Mouse (Mus musculus) hindbrain, embryonic 16.5 days (tissue): ENCODE data around the gene Gclc. TPM values are rescaled to one million over a fixed set of nuclear protein-coding genes. Genes with fewer than 3 reads are reported as not detected.
"Not testable (repeated sequence)": the region's sequence is repeated elsewhere in the genome, so short reads cannot be mapped to it uniquely, and the experiment has no call there.

Source experiments
- ATAC-seq: fragments of 200-750 bp; cut with Nextera tagmentation; 2 replicates; pipeline ENCODE4 v1.8.0; 2017; ENCODE audit warnings: moderate TSS enrichment, moderate library complexity
- H3K27ac ChIP-seq: fragments of 300-500 bp; sonication (generic); 2 replicates; pipeline ENCODE4 v1.5.1; 2014; ENCODE audit warnings: low read depth, mild to moderate bottlenecking, control low read depth, low read length, moderate library complexity
- H3K27me3 ChIP-seq: fragments of 300-500 bp; sonication (generic); replicated peaks from 2 replicates; pipeline ENCODE4 v1.6.1; 2014; ENCODE audit warnings: low read length; ENCODE audit not compliant: control insufficient read depth, insufficient read depth
- H3K36me3 ChIP-seq: fragments of 300-500 bp; sonication (generic); 2 replicates; pipeline ENCODE4 v1.6.1; 2014; ENCODE audit warnings: mild to moderate bottlenecking, low read length, moderate library complexity, mixed read lengths; ENCODE audit not compliant: control insufficient read depth, insufficient read depth
- H3K4me1 ChIP-seq: fragments of 300-500 bp; sonication (generic); 2 replicates; pipeline ENCODE4 v1.6.1; 2014; ENCODE audit warnings: low read depth, low read length; ENCODE audit not compliant: control insufficient read depth, insufficient read depth
- H3K4me2 ChIP-seq: fragments of 300-500 bp; sonication (generic); 2 replicates; pipeline ENCODE4 v1.6.1; 2014; ENCODE audit warnings: mild to moderate bottlenecking, low read length, control low read depth, moderate library complexity
- H3K4me3 ChIP-seq: fragments of 300-500 bp; sonication (generic); 2 replicates; pipeline ENCODE4 v1.5.1; 2014; ENCODE audit warnings: mild to moderate bottlenecking, low read length, control low read depth, moderate library complexity
- H3K9ac ChIP-seq: fragments of 300-500 bp; sonication (generic); 2 replicates; pipeline ENCODE4 v1.6.1; 2014; ENCODE audit warnings: low read depth, mild to moderate bottlenecking, control low read depth, low read length, moderate library complexity
- H3K9me3 ChIP-seq: fragments of 300-500 bp; sonication (generic); 2 replicates; pipeline ENCODE4 v1.6.1; 2014; ENCODE audit warnings: mild to moderate bottlenecking, low read length, moderate library complexity; ENCODE audit not compliant: control insufficient read depth
- WGBS: fragments of 180-500 bp; shearing (Covaris S2); extraction: QIAGEN DNeasy Blood & Tissue Kit; methylation state at CpG from one replicate; pipeline ENCODE4 v1.1.7; 2014; 5-methylcytosine and 5-hydroxymethylcytosine counted together
- polyA plus RNA-seq: library from polyadenylated mRNA; unstranded; fragments of >200 nt; fragmentation: Nextera tagmentation; extraction: Ambion mirVana; gene quantifications from 2 replicates; pipeline ENCODE4 v1.2.1, GENCODE M21; 2015

Gene Gclc
- polyA plus RNA-seq, 1 experiment from 2014 or later = 14.1 TPM

DNA sequence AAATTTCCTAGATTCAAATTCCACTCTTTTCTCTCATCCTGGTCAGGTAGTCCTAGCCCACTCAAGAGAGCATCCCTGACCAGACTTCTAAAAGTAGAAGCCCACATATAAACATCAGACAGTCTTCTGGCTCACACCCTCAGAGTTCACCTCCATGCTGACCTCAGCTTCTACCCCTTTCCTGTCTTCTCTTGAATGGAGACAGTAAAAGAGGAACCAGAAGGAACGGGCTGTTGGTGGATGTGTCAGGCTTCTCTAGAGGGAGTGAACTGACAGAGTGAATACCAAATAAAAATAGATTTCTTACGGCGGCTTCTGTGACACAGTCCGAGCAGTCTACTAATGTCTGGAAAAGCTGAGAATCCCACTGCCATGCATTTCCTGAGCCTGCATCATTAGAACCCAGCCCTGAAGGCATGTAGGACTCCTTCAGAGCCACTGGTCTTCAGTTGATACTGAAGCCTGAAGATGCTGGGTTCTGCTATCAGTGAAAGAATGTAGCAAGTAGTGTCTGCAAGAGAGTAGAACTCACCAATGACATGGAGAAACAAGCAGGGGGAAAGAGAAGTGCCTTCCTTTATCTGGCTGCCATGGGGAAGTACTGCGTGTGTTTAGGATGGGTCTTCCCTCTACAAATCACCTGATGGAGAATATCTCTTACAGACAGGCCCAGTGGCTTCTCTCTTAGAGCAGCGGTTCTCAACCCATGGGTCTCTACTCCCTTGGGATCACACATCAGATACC lies 16.9 kb upstream of the Gclc start:
- H3K9ac ChIP-seq = no peak overlapping the region
- no peak overlapping the region for H3K4me3 ChIP-seq
- H3K4me1 ChIP-seq = no peaks in the 10 kb centered on the region
- no peak for ATAC-seq
- no peak overlapping the region for H3K27ac ChIP-seq
- H3K9me3 ChIP-seq = no peaks in the 10 kb centered on the region
- no peak overlapping the region for H3K4me2 ChIP-seq
- 88% methylated on average over 6 of the region's 6 CpGs for WGBS
- H3K36me3 ChIP-seq = no peaks in the 10 kb centered on the region
- H3K27me3 ChIP-seq = no peaks in the 10 kb centered on the region

DNA sequence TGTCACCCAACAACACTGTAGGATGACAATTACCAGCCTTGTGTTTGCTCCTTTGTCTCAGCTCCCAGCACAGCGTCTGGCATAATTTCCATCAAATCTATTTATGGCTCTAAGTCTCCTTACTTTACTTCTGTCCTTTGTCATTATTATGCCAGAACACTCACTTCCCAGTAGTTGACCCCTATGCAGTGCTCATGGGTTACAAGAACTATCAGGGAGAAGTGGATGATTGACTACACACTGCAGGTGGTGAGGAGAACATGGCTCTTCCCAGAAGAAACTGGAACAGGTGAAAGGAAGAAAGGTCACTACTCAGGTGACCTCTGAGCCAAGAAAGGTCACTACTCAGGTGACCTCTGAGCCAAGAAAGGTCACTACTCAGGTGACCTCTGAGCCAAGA lies 12.9 kb upstream of the Gclc start:
- Histone ChIP-seq H3K27me3 (no peaks in the 10 kb centered on the region), H3K4me2 (no peak overlapping the region), H3K4me3 (no peak overlapping the region), H3K9me3 (no peaks in the 10 kb centered on the region), H3K27ac (no peak overlapping the region), H3K9ac (no peak overlapping the region), H3K36me3 (no peaks in the 10 kb centered on the region), H3K4me1 (no peaks in the 10 kb centered on the region)
- no peak for ATAC-seq
- 59% methylated on average over 1 of the region's 1 CpGs for WGBS

DNA sequence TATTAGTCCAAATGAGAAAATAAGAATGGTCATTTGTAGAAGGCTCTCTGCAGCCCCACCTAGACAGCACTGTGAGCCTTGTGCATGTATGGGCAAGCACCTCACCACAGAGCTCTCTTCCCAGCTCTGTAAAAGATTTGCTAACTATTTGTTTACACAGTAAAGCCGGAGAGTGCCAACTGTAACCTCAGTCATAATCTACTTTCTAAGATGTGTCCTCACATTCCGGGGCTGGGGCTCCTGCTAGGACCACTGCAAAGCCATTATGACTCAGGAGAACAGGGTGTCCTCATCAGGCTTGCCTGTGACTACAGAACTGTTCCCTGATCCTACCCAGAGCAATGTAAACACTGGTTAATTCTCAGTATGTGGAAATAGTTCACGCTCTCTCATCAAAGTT lies 9.5 kb upstream of the Gclc start:
- H3K4me1 ChIP-seq = peaks cover under 1% of the 10 kb centered on the region
- H3K36me3 ChIP-seq = no peaks in the 10 kb centered on the region
- H3K27ac ChIP-seq = no peak overlapping the region
- H3K4me2 ChIP-seq = no peak overlapping the region
- no peak for ATAC-seq
- no peaks in the 10 kb centered on the region for H3K9me3 ChIP-seq
- no peak overlapping the region for H3K4me3 ChIP-seq
- WGBS = 81% methylated on average over 3 of the region's 3 CpGs
- H3K27me3 ChIP-seq = no peaks in the 10 kb centered on the region
- H3K9ac ChIP-seq = no peak overlapping the region

DNA sequence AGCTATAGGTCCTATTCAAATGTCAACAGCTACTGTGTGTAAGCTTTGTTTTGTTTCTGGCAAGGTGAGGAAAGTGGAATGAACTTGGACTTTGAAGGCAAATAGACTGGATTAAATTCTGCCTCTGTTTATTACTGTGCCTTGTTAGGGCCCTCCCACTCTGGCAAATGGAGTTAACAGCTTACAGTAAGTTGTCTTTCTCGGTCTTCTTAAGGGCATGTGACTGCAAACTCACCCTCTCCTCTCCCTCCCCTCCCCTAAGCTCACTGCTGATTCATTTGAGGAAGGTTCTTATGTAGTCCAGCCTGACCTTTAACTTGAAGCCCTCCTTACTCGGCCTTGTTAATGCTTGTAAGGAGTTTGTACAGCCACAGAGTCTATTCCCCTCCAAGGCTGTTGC lies 8.0 kb upstream of the Gclc start:
- Histone ChIP-seq H3K9me3 (no peaks in the 10 kb centered on the region), H3K27ac (no peak overlapping the region), H3K36me3 (no peaks in the 10 kb centered on the region), H3K27me3 (no peaks in the 10 kb centered on the region), H3K4me3 (no peak overlapping the region), H3K4me1 (peaks cover 6% of the 10 kb centered on the region), H3K9ac (no peak overlapping the region), H3K4me2 (no peak overlapping the region)
- ATAC-seq = no peak
- 63% methylated on average over 2 of the region's 2 CpGs for WGBS

DNA sequence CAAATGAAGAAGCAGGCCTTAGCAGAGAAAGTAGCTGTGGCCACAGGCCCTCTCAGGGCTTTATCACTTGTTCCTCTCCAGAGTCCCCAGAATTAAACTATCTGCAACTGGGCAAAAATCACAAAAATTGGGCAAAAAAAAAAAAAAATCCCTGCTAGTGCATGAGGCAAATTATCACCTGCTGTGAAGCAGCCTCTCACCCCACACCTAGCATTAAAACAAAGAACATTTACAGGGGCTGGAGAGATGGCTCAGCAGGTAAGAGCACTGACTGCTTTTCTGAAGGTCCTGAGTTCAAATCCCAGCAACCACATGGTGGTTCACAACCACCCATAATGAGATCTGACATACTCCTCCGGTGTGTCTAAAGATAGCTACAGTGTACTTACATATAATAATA lies 6.0 kb upstream of the Gclc start:
- H3K27ac ChIP-seq, H3K4me2 ChIP-seq, H3K4me1 ChIP-seq, H3K9ac ChIP-seq, H3K9me3 ChIP-seq, H3K27me3 ChIP-seq, ATAC-seq, H3K4me3 ChIP-seq, H3K36me3 ChIP-seq: not testable (repeated sequence)
- WGBS = 100% methylated on average over 1 of the region's 1 CpGs

DNA sequence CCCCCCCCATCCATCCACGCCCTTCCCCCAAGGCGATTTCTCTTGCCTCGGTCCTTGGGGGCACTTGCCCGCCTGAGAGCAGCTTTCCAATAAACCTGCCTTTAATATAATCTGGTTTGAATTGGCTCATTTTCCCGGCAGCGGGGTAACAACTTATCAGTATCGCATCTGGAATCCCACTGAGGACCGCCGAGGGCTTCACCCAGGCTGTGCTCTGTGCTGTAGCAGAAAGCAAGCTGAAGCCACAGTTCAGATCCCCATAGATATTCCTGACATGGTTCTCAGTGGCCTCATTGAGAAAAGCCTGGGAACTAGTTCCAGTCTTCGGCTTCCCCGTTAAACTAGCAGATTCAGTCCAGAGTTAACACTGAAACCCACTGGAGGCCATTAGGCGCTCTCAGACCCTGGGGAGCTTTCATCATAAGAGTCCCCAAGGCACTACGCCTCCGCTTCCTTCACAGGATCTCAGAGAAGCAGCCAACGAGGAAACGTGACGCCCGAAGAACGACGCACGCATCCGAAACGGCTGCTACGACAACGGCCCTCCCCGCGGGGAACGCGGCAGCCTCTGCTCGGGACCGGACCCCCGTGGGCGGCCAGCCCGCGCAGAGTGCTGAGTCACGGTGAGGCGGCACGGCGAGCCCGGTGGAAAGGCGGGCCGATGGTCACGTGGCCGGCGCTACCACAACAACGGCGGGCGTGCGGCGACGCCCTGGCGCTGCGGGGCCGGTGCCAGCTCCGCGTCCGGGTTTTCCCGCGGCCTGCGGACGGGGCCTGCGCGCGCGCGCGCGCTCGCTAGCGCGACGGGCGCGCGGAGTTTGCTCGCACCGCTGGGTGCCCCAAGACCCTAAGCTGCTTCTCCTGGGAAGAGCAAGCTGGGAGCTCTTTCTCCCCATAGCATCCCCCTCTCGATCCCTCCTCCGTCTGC lies 3.9 kb upstream of the Gclc start:
- under 1% methylated on average over 65 of the region's 79 CpGs for WGBS
- Histone ChIP-seq H3K4me1 (peaks cover 8% of the 10 kb centered on the region), H3K36me3 (no peaks in the 10 kb centered on the region), H3K27ac (peak overlapping the region; percentile 90), H3K9me3 (no peaks in the 10 kb centered on the region), H3K4me3 (peak overlapping the region; percentile 80), H3K9ac (peak overlapping the region; percentile 74), H3K27me3 (no peaks in the 10 kb centered on the region), H3K4me2 (peak overlapping the region; percentile 86)
- peak; percentile 92 for ATAC-seq

DNA sequence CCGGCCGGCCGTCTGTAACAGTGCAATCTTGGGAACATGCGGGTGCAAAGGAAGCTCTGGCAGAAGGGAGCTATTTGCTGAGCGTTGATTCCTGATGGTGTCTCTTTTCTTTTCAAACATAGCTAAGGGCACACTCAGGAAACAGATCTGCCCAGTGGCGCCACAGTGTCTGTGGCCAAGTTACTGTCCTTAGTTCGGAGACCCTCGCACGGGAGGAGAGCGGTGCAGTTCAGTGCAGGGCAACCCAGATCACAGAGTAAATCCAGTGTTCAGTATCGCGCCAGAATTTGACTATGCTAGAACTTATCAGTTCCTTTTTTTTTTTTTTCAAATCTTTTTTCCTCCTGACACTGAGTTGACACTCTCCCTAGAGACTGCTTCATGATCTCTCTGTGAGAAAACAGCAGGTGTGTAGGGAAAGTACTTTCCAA lies 3.2 kb upstream of the Gclc start:
- Histone ChIP-seq H3K9me3 (no peaks in the 10 kb centered on the region), H3K36me3 (no peaks in the 10 kb centered on the region), H3K4me2 (peak overlapping the region; percentile 86), H3K27ac (peak overlapping the region; percentile 90), H3K9ac (peak overlapping the region; percentile 74), H3K27me3 (no peaks in the 10 kb centered on the region), H3K4me1 (peaks cover 14% of the 10 kb centered on the region), H3K4me3 (peak overlapping the region; percentile 80)
- WGBS = under 1% methylated on average over 12 of the region's 12 CpGs
- peak; percentile 0; the same call in 1 of the 2 replicates for ATAC-seq

DNA sequence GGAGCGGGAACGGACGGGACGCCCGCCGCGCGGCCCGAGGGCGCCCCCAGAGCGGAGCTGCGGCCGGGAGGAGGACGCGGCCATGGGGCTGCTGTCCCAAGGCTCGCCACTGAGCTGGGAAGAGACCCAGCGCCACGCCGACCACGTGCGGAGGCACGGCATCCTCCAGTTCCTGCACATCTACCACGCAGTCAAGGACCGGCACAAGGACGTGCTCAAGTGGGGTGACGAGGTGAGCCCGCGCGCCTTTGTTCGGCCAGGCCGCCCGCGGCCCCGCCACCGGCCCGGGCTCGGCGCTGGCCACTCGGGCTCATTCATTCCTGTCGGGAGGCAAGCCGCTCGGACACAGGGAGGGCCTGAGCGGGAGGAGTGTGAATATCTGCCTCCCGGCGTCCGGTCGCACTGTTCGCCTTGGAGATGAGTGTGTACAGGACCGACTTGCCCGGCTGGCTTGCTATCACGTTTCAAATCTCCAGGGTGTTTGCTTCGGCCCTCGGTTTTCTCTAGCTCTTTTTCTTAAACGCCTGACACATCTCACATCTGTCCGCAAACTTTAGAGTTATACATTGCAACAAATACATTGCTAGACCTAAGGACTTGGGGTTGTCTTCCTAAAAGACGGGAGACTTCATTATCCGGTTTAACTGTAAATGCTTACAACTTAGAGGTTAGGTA lies 530 bp downstream of the Gclc start:
- ATAC-seq = peak; percentile 82
- Histone ChIP-seq H3K9me3 (no peaks in the 10 kb centered on the region), H3K4me1 (peaks cover 15% of the 10 kb centered on the region), H3K27ac (peak overlapping the region; percentile 86), H3K4me3 (peak overlapping the region; percentile 93), H3K27me3 (no peaks in the 10 kb centered on the region), H3K9ac (peak overlapping the region; percentile 89), H3K36me3 (no peaks in the 10 kb centered on the region), H3K4me2 (peak overlapping the region; percentile 73)
- WGBS = under 1% methylated on average over 52 of the region's 57 CpGs

DNA sequence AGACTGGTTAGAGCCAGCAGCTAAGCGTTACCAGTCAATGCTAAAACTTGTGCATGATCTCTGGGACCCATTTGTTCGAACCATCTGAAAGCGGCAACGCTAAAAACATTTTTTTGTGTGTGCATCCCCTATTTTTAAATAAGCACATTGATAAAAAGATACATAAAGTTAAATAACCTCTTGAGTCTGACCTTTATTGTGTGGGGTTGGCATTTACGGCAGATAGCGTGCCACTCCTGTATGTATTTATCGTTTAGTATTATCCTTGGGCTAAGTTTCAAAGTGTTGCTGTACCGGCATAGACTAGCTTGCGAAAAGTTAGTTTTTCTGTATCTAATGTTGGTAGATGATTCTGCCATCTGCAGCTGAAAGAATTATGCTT lies 1.1 kb downstream of the Gclc start:
- Histone ChIP-seq H3K27me3 (no peaks in the 10 kb centered on the region), H3K9ac (peak overlapping the region; percentile 89)
- 13% methylated on average over 9 of the region's 9 CpGs for WGBS

More for the DNA sequence above, 1.1 kb downstream of the Gclc start:
- peaks cover 12% of the 10 kb centered on the region for H3K4me1 ChIP-seq
- no peak for ATAC-seq
- peak overlapping the region; percentile 73 for H3K4me2 ChIP-seq
- H3K9me3 ChIP-seq = no peaks in the 10 kb centered on the region
- H3K36me3 ChIP-seq = no peaks in the 10 kb centered on the region
- no peak overlapping the region; the same call in 1 of the 2 replicates for H3K27ac ChIP-seq
- H3K4me3 ChIP-seq = peak overlapping the region; percentile 93
